Mouse (Mus musculus): ENCODE measurements around the gene Kif6.
A peak's percentile ranks its signal among the peaks of the same experiment; 100 is the strongest.

Kif6 gene

DNA sequence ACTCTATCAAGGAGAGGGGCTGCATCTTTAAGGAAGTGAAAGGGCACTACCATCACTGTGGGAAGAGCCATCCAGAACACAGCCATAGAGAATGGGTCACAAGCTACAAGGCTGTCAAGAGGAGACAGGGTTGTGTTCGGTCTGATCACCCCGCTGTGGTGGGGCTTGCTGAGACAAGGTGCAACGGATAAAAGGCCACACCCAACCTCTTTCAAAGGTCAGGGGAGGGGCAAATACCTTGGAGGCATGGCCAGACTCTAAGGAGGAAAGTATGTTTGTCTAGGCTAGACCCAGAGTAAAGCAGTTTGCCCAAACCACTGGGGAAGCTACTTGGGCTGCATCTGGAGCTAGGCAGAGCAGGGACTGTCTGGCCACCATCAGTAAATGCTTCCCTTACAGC, 318.9 kb downstream of the Kif6 start:
- no peak for DNase-seq

- DNase-seq = no peak
Observed at GRCm38 (mm10) chr17:49934586-49934985, 319.6 kb downstream of the Kif6 start.

DNA sequence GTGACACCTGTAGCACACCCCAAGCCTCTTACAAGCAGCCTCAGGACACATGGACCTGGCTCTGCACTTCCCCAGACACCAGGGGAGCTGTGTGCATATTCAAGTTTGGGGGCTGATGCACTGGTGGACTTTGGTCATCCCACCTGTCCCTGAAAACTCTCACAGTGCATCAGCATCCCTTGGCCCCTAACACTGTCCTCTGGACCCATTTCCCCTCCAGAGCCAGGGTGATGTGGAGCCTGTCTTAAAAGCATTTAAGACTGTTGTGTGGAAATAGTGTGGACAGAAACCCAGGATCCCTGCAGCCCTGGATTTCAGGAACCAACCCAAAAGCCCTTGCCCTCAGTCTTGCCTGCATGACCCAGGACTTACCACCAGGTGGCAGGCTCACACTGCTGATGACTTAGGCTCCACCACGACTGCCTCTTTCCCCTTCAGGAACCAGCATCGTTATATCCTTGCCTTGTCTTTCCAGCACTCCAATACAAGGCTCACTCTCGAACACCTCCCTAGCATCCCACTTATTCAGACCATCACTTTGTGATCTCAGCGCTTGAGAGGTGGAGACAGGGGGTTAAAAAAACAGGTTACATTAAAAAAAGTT, 320.8 kb downstream of the Kif6 start:
- DNase-seq = peak; percentile 52

- no peak for DNase-seq
Observed at GRCm38 (mm10) chr17:49936214-49936613, 321.3 kb downstream of the Kif6 start.

- no peak for DNase-seq
Observed at GRCm38 (mm10) chr17:49939146-49939545, 324.2 kb downstream of the Kif6 start.

DNA sequence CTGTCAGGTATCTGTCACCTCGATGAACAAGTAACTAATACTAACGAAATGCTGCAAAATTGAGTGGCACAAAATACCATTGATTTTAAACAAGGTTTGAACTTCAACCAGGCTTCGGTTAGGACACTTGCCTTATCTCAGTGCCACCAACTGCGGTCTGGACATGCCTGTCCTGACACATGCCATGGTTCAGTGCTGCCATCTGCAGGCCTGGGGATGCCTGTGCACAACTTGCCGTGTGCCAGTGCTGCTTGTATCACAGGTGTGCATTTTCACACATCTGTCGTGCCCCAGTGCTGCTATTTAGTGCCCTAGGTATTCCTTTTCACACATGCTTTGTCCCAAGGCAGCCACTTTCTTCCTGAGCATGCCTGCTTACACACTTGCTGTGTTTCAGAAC, 327.7 kb downstream of the Kif6 start:
- DNase-seq = no peak

GRCm38 (mm10) chr17:49951491-49951855, 336.5 kb downstream of the Kif6 start:
- DNase-seq = peak; percentile 42

DNA sequence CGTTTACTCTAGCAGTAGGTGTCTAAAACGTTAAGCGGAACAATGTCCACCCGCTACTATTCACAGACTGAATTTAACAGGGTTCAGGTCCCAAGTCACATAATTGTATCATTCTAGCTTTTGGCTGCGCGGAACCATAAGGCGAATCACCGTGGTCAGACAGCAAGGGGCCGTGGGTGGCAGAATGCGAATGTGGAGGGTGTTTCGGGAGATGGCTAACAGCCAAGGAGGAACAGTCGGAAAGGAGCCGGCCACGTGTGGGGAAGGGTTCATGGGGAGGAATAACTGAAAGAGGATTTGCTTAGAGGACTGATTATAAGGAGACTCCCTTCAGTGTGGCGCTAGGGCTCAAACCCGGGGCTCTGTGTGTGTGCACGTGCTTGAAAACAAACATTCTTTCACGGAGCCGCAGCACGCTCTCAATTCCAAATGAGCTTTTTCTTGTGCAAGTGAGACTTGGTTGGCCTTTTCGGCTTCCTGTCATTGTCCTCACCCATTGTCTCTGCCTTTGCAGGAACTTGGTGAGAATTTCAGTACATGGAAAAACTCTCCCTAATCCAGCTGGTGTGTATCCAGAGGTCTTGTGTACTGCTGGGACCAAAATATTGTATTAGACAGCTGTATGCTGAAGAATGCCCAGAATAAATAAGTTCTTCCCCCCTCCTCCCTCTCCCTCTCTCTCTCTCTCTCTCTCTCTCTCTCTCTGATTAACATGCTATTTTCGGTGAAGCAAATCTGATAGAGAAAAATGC, 337.1 kb downstream of the Kif6 start:
- DNase-seq = no peak

GRCm38 (mm10) chr17:49959021-49959420, 344.1 kb downstream of the Kif6 start:
- no peak for DNase-seq

All from cerebellum, adult 11-12 months (tissue).